In the genomic region with DNA sequence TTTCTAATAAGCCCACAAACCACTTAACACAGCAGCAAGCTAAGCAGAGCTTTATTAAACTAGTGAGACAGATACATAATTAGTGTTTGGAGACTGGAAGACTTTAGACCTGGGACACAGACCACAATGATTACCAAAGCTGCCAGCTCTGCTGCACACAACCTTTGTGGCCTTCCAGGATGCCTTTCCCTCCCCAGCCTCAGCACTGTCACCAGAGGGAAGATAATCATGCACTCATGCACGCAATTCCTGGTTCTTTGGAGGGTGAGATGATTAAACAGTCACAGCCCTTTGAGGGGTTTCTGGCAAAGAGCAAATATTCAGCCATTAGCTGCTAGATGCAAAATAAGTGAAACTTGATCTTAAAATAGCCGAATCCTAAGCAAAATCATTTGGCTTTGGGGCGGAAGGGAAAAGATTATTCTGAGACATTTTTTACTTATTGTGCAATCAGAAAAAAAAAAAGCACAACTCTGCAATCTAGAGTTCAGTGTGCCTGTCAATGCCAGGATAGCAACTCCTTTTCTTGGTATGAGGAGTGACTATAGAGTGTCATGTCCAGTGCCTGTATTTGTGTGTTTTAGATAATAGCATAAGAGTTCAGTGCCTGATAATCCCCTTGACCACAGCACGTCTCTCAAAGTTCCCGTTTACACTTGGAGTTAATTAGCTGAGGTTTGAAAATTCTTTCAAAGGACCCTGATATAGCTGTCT, we compare ENCODE assay signal across 18 mouse cellular contexts. TPM values are rescaled to one million over a fixed set of nuclear protein-coding genes. Genes with fewer than 3 reads are reported as not detected.
DNase-seq lines count a peak whose midpoint lies in the region; ATAC-seq and TF ChIP-seq lines count a peak whose summit lies in the region.
"Had no signal": no experiment of that assay in that cellular context is flagged by ENCODE, and none has a peak within 500 bp of the region (broad histone marks: within the 10 kb centered on the region; RNA-seq: fewer than 3 reads in every experiment).

No protein-coding gene starts in this region.

- ATAC-seq in heart, embryonic 11.5 days (replicated peaks; ENCODE audit: insufficient number of reproducible peaks, low FRiP score, low TSS enrichment), result no peak
- ATAC-seq in kidney, postnatal 0 days (replicated peaks; ENCODE audit: low FRiP score, low read depth), result 0 out of 2 replicates have a peak, but pooled peaks have one; percentile 44
- ATAC-seq in kidney, embryonic 14.5 days (ENCODE audit: low FRiP score, low TSS enrichment), result no peak
- ATAC-seq in neural tube, embryonic 15.5 days (ENCODE audit: low FRiP score), result no peak
- ATAC-seq in cerebellum, adult (ENCODE audit: insufficient number of reproducible peaks, low FRiP score, low TSS enrichment), result no peak
- ATAC-seq: activated CD4-positive, CD25-positive, alpha-beta regulatory T cell, adult 4 months had no signal

- DNase-seq in heart, adult 8-10 months (ENCODE audit: low spot score), result no peak
- DNase-seq in kidney, postnatal 0 days (ENCODE audit: low spot score), result no peak
- no peak for DNase-seq in neural tube, embryonic 10.5 days (ENCODE audit: extremely low spot score, low spot score)
- peak; percentile 50 for DNase-seq in retina, postnatal 1 day
- DNase-seq: cerebellum, adult 2 months; embryo, embryonic 11 days; layer of hippocampus, postnatal 36 days; right cerebral cortex, postnatal 4 days had no signal

- TF ChIP-seq CTCF in kidney, postnatal 0 days (IDR thresholded peaks at IDR 0.05; ENCODE audit: low read depth), result no peak

- H3K27ac ChIP-seq in heart, embryonic 11.5 days (ENCODE audit: low read depth, low read length), result peak overlapping the region; percentile 41; the same call in 1 of the 2 replicates
- no peak overlapping the region for H3K27ac ChIP-seq in kidney, postnatal 0 days
- no peak overlapping the region for H3K27ac ChIP-seq in kidney, embryonic 14.5 days (ENCODE audit: low read depth, low read length)
- H3K27ac ChIP-seq in neural tube, embryonic 15.5 days (replicated peaks), result 0 out of 2 replicates have a peak overlapping the region, but pooled peaks have one; percentile 25
- H3K27ac ChIP-seq: kidney, embryonic 15.5 days; limb, embryonic 12.5 days had no signal

- no peaks in the 10 kb centered on the region for H3K36me3 ChIP-seq in heart, embryonic 11.5 days (ENCODE audit: control insufficient read depth, insufficient read depth, low read length)
- no peaks in the 10 kb centered on the region for H3K36me3 ChIP-seq in kidney, postnatal 0 days (ENCODE audit: insufficient read depth, low read length)
- no peaks in the 10 kb centered on the region for H3K36me3 ChIP-seq in kidney, embryonic 14.5 days (ENCODE audit: control insufficient read depth, insufficient read depth, low read length)
- no peaks in the 10 kb centered on the region for H3K36me3 ChIP-seq in neural tube, embryonic 15.5 days
- H3K36me3 ChIP-seq: kidney, embryonic 15.5 days; limb, embryonic 12.5 days had no signal

- 36% methylated on average over 5 of the region's 5 CpGs for WGBS in heart, embryonic 11.5 days (ENCODE audit: insufficient replicate concordance)
- 60% methylated on average over 5 of the region's 5 CpGs for WGBS in kidney, postnatal 0 days
- 68% methylated on average over 5 of the region's 5 CpGs for WGBS in kidney, embryonic 14.5 days
- WGBS in neural tube, embryonic 15.5 days, result 67% methylated on average over 5 of the region's 5 CpGs

- H3K4me1 ChIP-seq in heart, embryonic 11.5 days (ENCODE audit: control insufficient read depth, insufficient read depth, low read length), result peaks cover 14% of the 10 kb centered on the region; the same call in 1 of the 2 replicates
- no peaks in the 10 kb centered on the region for H3K4me1 ChIP-seq in kidney, postnatal 0 days (replicated peaks; ENCODE audit: insufficient read depth, low read length)
- no peaks in the 10 kb centered on the region for H3K4me1 ChIP-seq in kidney, embryonic 14.5 days (ENCODE audit: control insufficient read depth, insufficient read depth, low read length)
- 0 out of 2 replicates have a peak, but pooled peaks cover 4% of the 10 kb centered on the region for H3K4me1 ChIP-seq in neural tube, embryonic 15.5 days
- H3K4me1 ChIP-seq: kidney, embryonic 15.5 days; limb, embryonic 12.5 days had no signal

- H3K27me3 ChIP-seq in heart, embryonic 11.5 days (ENCODE audit: control insufficient read depth, insufficient read depth, low read length), result no peaks in the 10 kb centered on the region
- H3K27me3 ChIP-seq in kidney, postnatal 0 days (ENCODE audit: insufficient read depth, low read length), result no peaks in the 10 kb centered on the region
- H3K27me3 ChIP-seq in kidney, embryonic 14.5 days (ENCODE audit: control insufficient read depth, insufficient read depth, low read length), result no peaks in the 10 kb centered on the region; the same call in 1 of the 2 replicates
- H3K27me3 ChIP-seq in neural tube, embryonic 15.5 days (replicated peaks), result no peaks in the 10 kb centered on the region
- H3K27me3 ChIP-seq: kidney, embryonic 15.5 days had no signal

- H3K9ac ChIP-seq in heart, embryonic 11.5 days (ENCODE audit: low read depth, low read length), result no peak overlapping the region
- no peak overlapping the region for H3K9ac ChIP-seq in kidney, postnatal 0 days (ENCODE audit: low read depth, low read length)
- H3K9ac ChIP-seq in kidney, embryonic 14.5 days (ENCODE audit: low read depth, low read length), result no peak overlapping the region
- no peak overlapping the region for H3K9ac ChIP-seq in neural tube, embryonic 15.5 days (replicated peaks)
- H3K9ac ChIP-seq: kidney, embryonic 15.5 days; limb, embryonic 12.5 days had no signal

- no peak overlapping the region for H3K4me2 ChIP-seq in heart, embryonic 11.5 days
- H3K4me2 ChIP-seq in kidney, postnatal 0 days (ENCODE audit: low read length), result no peak overlapping the region
- H3K4me2 ChIP-seq in kidney, embryonic 14.5 days (replicated peaks; ENCODE audit: low read depth, low read length), result no peak overlapping the region
- no peak overlapping the region for H3K4me2 ChIP-seq in neural tube, embryonic 15.5 days
- H3K4me2 ChIP-seq: kidney, embryonic 15.5 days; limb, embryonic 12.5 days had no signal

- H3K4me3 ChIP-seq in heart, embryonic 11.5 days (ENCODE audit: low read depth, low read length), result no peak overlapping the region
- H3K4me3 ChIP-seq in kidney, postnatal 0 days (replicated peaks; ENCODE audit: low read depth, low read length), result no peak overlapping the region
- no peak overlapping the region for H3K4me3 ChIP-seq in kidney, embryonic 14.5 days (ENCODE audit: low read length)
- H3K4me3 ChIP-seq in neural tube, embryonic 15.5 days (replicated peaks), result no peak overlapping the region
- H3K4me3 ChIP-seq: kidney, embryonic 15.5 days; limb, embryonic 12.5 days had no signal

- no peaks in the 10 kb centered on the region for H3K9me3 ChIP-seq in heart, embryonic 11.5 days (replicated peaks; ENCODE audit: control insufficient read depth, low read length)
- H3K9me3 ChIP-seq in kidney, postnatal 0 days (replicated peaks; ENCODE audit: low read length), result no peaks in the 10 kb centered on the region
- no peaks in the 10 kb centered on the region for H3K9me3 ChIP-seq in kidney, embryonic 14.5 days (ENCODE audit: control insufficient read depth, low read length)
- H3K9me3 ChIP-seq in neural tube, embryonic 15.5 days (replicated peaks), result no peaks in the 10 kb centered on the region
- H3K9me3 ChIP-seq: kidney, embryonic 15.5 days; limb, embryonic 12.5 days had no signal

RNA-seq across cellular contexts. Expression of a gene that starts 5.0 kb away (rescaled TPM):
- 4.2 and 4.7 TPM in 2 replicates for polyA plus RNA-seq in heart, embryonic 11.5 days (2014; fragmentation: Nextera tagmentation; extraction: Ambion mirVana)
- 10 to 100 TPM in 2 of 4 experiments, 1 to 10 TPM in 2; 7.5 to 13.9 (median 10.7) TPM for total RNA-seq in heart, adult 8-10 months (2022)
- polyA plus RNA-seq in kidney, postnatal 0 days (2015; fragmentation: Nextera tagmentation; extraction: Ambion mirVana), result 5.4 and 9.5 TPM in 2 replicates
- 2.0 and 3.6 TPM in 2 replicates for polyA plus RNA-seq in kidney, embryonic 14.5 days (2014; fragmentation: Nextera tagmentation; extraction: Ambion mirVana)
- 6.4 and 7.6 TPM in 2 replicates for polyA plus RNA-seq in neural tube, embryonic 15.5 days (2015; fragmentation: Nextera tagmentation; extraction: Ambion mirVana)
- total RNA-seq: MEL had no signal

RNA-seq across cellular contexts. Expression of a gene that starts 52.7 kb away (rescaled TPM):
- 0.42 and 0.52 TPM in 2 replicates for polyA plus RNA-seq in heart, embryonic 11.5 days (2014; fragmentation: Nextera tagmentation; extraction: Ambion mirVana)
- not detected for total RNA-seq in heart, adult 8-10 months (2022)
- polyA plus RNA-seq in kidney, postnatal 0 days (2015; fragmentation: Nextera tagmentation; extraction: Ambion mirVana), result not detected in 2 replicates
- not detected in 2 replicates for polyA plus RNA-seq in kidney, embryonic 14.5 days (2014; fragmentation: Nextera tagmentation; extraction: Ambion mirVana)
- polyA plus RNA-seq in neural tube, embryonic 15.5 days (2015; fragmentation: Nextera tagmentation; extraction: Ambion mirVana), result not detected in 2 replicates
- total RNA-seq: layer of hippocampus, postnatal 36 days; MEL had no signal
- polyA plus RNA-seq: activated CD4-positive, CD25-positive, alpha-beta regulatory T cell, adult 4 months; cerebellum, adult 2 months; gonadal fat pad, adult 2 months; kidney, embryonic 15.5 days; limb, embryonic 12.5 days; urinary bladder, adult 2 months had no signal

Comparison
In these comparisons a context has a peak if more than half of its experiments do, and no peak if none do; other contexts are left out.
1. H3K27ac ChIP-seq: peak in heart, embryonic 11.5 days (single experiment) and neural tube, embryonic 15.5 days (single experiment); none in kidney, postnatal 0 days (single experiment) and kidney, embryonic 14.5 days (single experiment).